18 mouse cellular contexts compared by ENCODE assay signal in genomic region chr1:127830215-127830921, GRCm38 (mm10). TPM values are rescaled to one million over a fixed set of nuclear protein-coding genes. Genes with fewer than 3 reads are reported as not detected.
DNase-seq lines count a peak whose midpoint lies in the region; ATAC-seq and TF ChIP-seq lines count a peak whose summit lies in the region.
"Had no signal": no experiment of that assay in that cellular context is flagged by ENCODE, and none has a peak within 500 bp of the region (broad histone marks: within the 10 kb centered on the region; RNA-seq: fewer than 3 reads in every experiment).

No protein-coding gene starts in this region.

- ATAC-seq in hindbrain, postnatal 0 days: no peak

- no peaks in the 10 kb centered on the region for H3K4me1 ChIP-seq in hindbrain, postnatal 0 days (ENCODE audit: insufficient read depth, low read length)
- H3K4me1 ChIP-seq: embryonic facial prominence, embryonic 10.5 days had no signal

- 84% methylated on average over 13 of the region's 13 CpGs for WGBS in hindbrain, postnatal 0 days

- H3K36me3 ChIP-seq in hindbrain, postnatal 0 days (ENCODE audit: insufficient read depth, low read length): no peaks in the 10 kb centered on the region
- H3K36me3 ChIP-seq: embryonic facial prominence, embryonic 10.5 days; limb, embryonic 10.5 days had no signal

- TF ChIP-seq CTCF in hindbrain, postnatal 0 days (IDR thresholded peaks at IDR 0.05; ENCODE audit: low read depth): no peak

- H3K27ac ChIP-seq in hindbrain, postnatal 0 days: no peak overlapping the region
- H3K27ac ChIP-seq: embryonic facial prominence, embryonic 10.5 days; limb, embryonic 10.5 days had no signal

- H3K4me2 ChIP-seq in hindbrain, postnatal 0 days (ENCODE audit: low read depth, low read length): no peak overlapping the region

- no peak overlapping the region for H3K9ac ChIP-seq in hindbrain, postnatal 0 days (replicated peaks; ENCODE audit: low read length)

- H3K27me3 ChIP-seq in hindbrain, postnatal 0 days (ENCODE audit: insufficient read depth, low read length): no peaks in the 10 kb centered on the region

- DNase-seq in 416B (ENCODE audit: low read depth): peak; percentile 87
- DNase-seq in CD4-positive helper T cell, adult 2 months (ENCODE audit: low read depth, low spot score): peak; percentile 76
- peak; percentile 58 for DNase-seq in induced T-regulatory cell, adult 2 months (ENCODE audit: low read depth)
- DNase-seq in thymus, adult 18-20 months: peak; percentile 57 to 72
- no peak for DNase-seq in cerebellum, adult 9-11 months
- DNase-seq in hindbrain, postnatal 0 days (ENCODE audit: low spot score): no peak
- DNase-seq in urinary bladder, postnatal 25 days (ENCODE audit: low spot score): no peak
- DNase-seq: adrenal gland, adult 8-10 months; cerebellum, postnatal 10 days; gastrocnemius, postnatal 36 days; kidney, postnatal 14 days; lung, adult 18-20 months; right cerebral cortex, postnatal 4 days had no signal

- no peak overlapping the region for H3K4me3 ChIP-seq in hindbrain, postnatal 0 days (ENCODE audit: low read length)
- H3K4me3 ChIP-seq: embryonic facial prominence, embryonic 10.5 days; limb, embryonic 10.5 days had no signal

- no peaks in the 10 kb centered on the region for H3K9me3 ChIP-seq in hindbrain, postnatal 0 days (ENCODE audit: low read length)
- H3K9me3 ChIP-seq: embryonic facial prominence, embryonic 10.5 days; limb, embryonic 10.5 days had no signal

RNA-seq across cellular contexts. Expression of gene Map3k19, which starts 24.5 kb away (rescaled TPM):
- total RNA-seq in hindbrain, postnatal 0 days (2014; rRNA removed): 2.5 and 3.6 TPM in 2 replicates
- polyA plus RNA-seq in hindbrain, postnatal 0 days (2015; fragmentation: Nextera tagmentation; extraction: Ambion mirVana): 0.94 and 0.95 TPM in 2 replicates
- total RNA-seq: gastrocnemius, postnatal 36 days had no signal
- polyA plus RNA-seq: heart, embryonic 14.5 days; intestine, embryonic 14.5 days; limb, embryonic 10.5 days; stomach, embryonic 16.5 days had no signal

RNA-seq across cellular contexts. Expression of gene Rab3gap1, which starts 38.2 kb away (rescaled TPM):
- total RNA-seq in hindbrain, postnatal 0 days (2014; rRNA removed): 25.1 and 28.0 TPM in 2 replicates
- polyA plus RNA-seq in hindbrain, postnatal 0 days (2015; fragmentation: Nextera tagmentation; extraction: Ambion mirVana): 17.4 and 18.7 TPM in 2 replicates

RNA-seq across cellular contexts. Expression of gene Ccnt2, which starts 56.4 kb away (rescaled TPM):
- total RNA-seq in hindbrain, postnatal 0 days (2014; rRNA removed): 38.4 and 39.0 TPM in 2 replicates
- 28.8 and 29.8 TPM in 2 replicates for polyA plus RNA-seq in hindbrain, postnatal 0 days (2015; fragmentation: Nextera tagmentation; extraction: Ambion mirVana)

Comparison
In these comparisons a context has a peak if more than half of its experiments do, and no peak if none do; other contexts are left out.
1. DNase-seq: peak in 416B (single experiment), CD4-positive helper T cell, adult 2 months (single experiment), induced T-regulatory cell, adult 2 months (single experiment) and thymus, adult 18-20 months (2 of 2); none in cerebellum, adult 9-11 months (single experiment), hindbrain, postnatal 0 days (single experiment) and urinary bladder, postnatal 25 days (single experiment).